Mouse (Mus musculus) erythroblast, embryonic 14.5 days (primary cell): Measurements from ENCODE around the gene Xrcc2.

Experiments used
- GATA1 ChIP-seq: IDR thresholded peaks from 2 replicates; pipeline ENCODE4 v1.6.1; 2012; ENCODE audit warnings: low read length, inconsistent platforms, mixed read lengths
- TAL1 ChIP-seq: IDR thresholded peaks from 3 replicates; pipeline ENCODE4 v1.6.1; 2012; ENCODE audit warnings: low read length, inconsistent platforms, mixed read lengths

DNA sequence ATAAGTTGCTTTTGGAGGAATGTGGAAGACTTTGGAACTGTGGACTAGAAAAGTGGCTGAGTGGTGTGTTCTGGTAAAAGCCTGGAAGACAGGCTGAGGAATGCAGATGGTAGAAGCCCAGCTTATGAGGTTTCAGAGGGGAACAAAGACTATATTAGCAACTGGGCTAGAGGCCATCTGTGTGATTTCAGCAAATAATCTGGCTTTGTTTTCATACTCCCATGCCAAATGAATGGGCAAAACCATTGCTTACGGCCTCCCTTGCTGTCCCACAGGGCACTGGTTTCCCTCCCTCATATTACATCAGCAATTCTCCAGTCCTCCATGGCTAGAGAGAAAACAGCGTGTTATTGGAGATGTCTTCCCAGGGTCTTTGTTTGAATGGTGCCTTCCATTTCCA, 17.4 kb upstream of the Xrcc2 start:
- TF ChIP-seq TAL1: no peak
- no peak for TF ChIP-seq GATA1
